Mouse (Mus musculus) lung, postnatal 0 days (tissue): ENCODE data around the gene Dlg4. TPM values are rescaled to one million over a fixed set of nuclear protein-coding genes. Genes with fewer than 3 reads are reported as not detected.

ENCODE experiments used
- ATAC-seq: fragments of 200-750 bp; cut with Nextera tagmentation; 2 replicates; pipeline ENCODE4 v1.8.0; 2017; ENCODE audit warnings: moderate library complexity
- DNase-seq: peaks from one replicate; pipeline ENCODE4 v3.0.0-alpha.2; 2016; ENCODE audit warnings: low spot score
- H3K27ac ChIP-seq: fragments of 300-500 bp; sonication (generic); 2 replicates; pipeline ENCODE4 v1.5.1; 2014; ENCODE audit warnings: antibody characterized with exemption, mild to moderate bottlenecking, low read length, mixed read lengths
- H3K27me3 ChIP-seq: fragments of 300-500 bp; sonication (generic); replicated peaks from 2 replicates; pipeline ENCODE4 v1.6.1; 2014; ENCODE audit warnings: low read length, mixed read lengths; ENCODE audit not compliant: insufficient read depth
- H3K36me3 ChIP-seq: fragments of 300-500 bp; sonication (generic); 2 replicates; pipeline ENCODE4 v1.6.1; 2014; ENCODE audit warnings: low read length, mixed read lengths; ENCODE audit not compliant: insufficient read depth
- H3K4me1 ChIP-seq: fragments of 300-500 bp; sonication (generic); 2 replicates; pipeline ENCODE4 v1.6.1; 2014; ENCODE audit warnings: antibody characterized with exemption, low read depth, low read length, mixed read lengths; ENCODE audit not compliant: insufficient read depth
- H3K4me2 ChIP-seq: fragments of 300-500 bp; sonication (generic); replicated peaks from 2 replicates; pipeline ENCODE4 v1.6.1; 2014; ENCODE audit warnings: low read depth, mild to moderate bottlenecking, low read length, moderate library complexity, mixed read lengths
- H3K4me3 ChIP-seq: fragments of 300-500 bp; sonication (generic); 2 replicates; pipeline ENCODE4 v1.5.1; 2014; ENCODE audit warnings: low read depth, low read length
- H3K9ac ChIP-seq: fragments of 300-500 bp; sonication (generic); replicated peaks from 2 replicates; pipeline ENCODE4 v1.6.1; 2014; ENCODE audit warnings: low read depth, mild to moderate bottlenecking
- H3K9me3 ChIP-seq: fragments of 300-500 bp; sonication (generic); 2 replicates; pipeline ENCODE4 v1.6.1; 2016; ENCODE audit warnings: low read length, mixed read lengths
- CTCF ChIP-seq: IDR thresholded peaks from 2 replicates; pipeline ENCODE4 v1.5.1; 2016; ENCODE audit warnings: antibody characterized with exemption, mild to moderate bottlenecking
- EP300 ChIP-seq: IDR thresholded peaks from 2 replicates; pipeline ENCODE4 v1.6.1; 2016; ENCODE audit warnings: antibody characterized with exemption, mild to moderate bottlenecking, control low read depth
- WGBS: fragments of 180-500 bp; shearing (Covaris S2); extraction: QIAGEN DNeasy Blood & Tissue Kit; methylation state at CpG from one replicate; pipeline ENCODE4 v1.1.7; 2014; 5-methylcytosine and 5-hydroxymethylcytosine counted together
- microRNA counts: library from miRNA; unstranded; fragments of <30 nt; microRNA quantifications from one replicate; lab custom pipeline; 2015
- microRNA-seq: library from miRNA; unstranded; fragments of <30 nt; microRNA quantifications from one replicate; pipeline ENCODE4, GENCODE M21; 2016
- polyA plus RNA-seq: library from polyadenylated mRNA; unstranded; fragments of >200 nt; fragmentation: Nextera tagmentation; extraction: Ambion mirVana; gene quantifications from 2 replicates; pipeline ENCODE4 v1.2.1, GENCODE M21; 2015

The Dlg4 gene
- polyA plus RNA-seq, 1 experiment from 2014 or later, result 2.0 TPM

DNA sequence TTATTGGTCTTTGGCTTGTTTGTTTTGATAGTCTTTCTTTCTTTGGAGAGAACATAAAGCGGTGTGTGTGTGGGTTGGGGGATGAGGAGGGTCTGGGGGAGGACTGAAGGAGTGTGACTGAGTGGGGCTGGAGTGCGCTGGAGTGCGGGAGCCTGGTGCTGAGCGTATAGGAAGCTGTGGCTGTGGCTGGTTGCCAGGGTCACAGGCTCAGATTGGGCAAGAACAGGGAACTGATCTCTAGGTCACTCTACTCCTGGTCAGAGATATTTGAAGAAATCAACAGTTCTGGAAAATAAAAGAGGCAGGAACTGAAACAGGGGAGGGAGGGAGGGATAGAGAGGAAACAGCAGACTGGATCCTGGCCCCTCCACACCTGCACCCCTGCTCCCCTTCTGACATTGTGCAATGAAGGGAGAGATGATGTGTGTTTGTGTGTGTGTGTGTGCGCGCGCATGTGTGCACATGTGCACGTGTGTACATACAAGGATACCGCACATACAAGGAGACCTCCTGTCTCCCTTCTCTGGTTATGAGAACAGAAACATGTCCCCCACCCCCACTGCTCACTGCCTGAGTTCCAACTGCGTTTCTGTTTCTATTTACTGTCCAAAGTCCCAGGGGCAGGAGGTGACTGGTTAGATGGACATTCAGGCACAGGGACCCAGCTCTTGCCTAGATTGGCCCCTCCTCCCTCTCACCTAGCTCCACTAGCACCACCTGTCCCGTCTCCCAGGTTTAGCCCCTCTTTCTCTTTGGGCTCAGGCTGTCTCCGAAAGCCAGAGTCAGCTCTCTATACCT is 75.4 kb downstream of the Dlg4 start, which contains the start of gene Asgr2:
Asgr2 (plus strand) TSS at position 659 of the 798 bp plus-strand sequence.
- Histone ChIP-seq H3K4me1 (no peaks in the 10 kb centered on the region; the same call in 1 of the 2 replicates), H3K4me2 (no peak within 1 kb of the TSS), H3K9me3 (no peaks in the 10 kb centered on the region), H3K4me3 (no peak within 1 kb of the TSS), H3K9ac (no peak within 1 kb of the TSS), H3K36me3 (no peaks in the 10 kb centered on the region), H3K27me3 (no peaks in the 10 kb centered on the region), H3K27ac (no peak within 1 kb of the TSS)
- ATAC-seq (peak; percentile 56), DNase-seq (peak; percentile 54)
- 57% methylated on average over 12 of the region's 12 CpGs for WGBS
- no peak for TF ChIP-seq CTCF
- no peak for TF ChIP-seq EP300

MicroRNA genes within 50 kb of the gene (microRNA counts, 519-probe panel; counts per million panel counts)
- microRNA mmu-miR-324-3p (lab: Ali Mortazavi, UCI) (not detected), microRNA mmu-miR-324-5p (lab: Ali Mortazavi, UCI) (4,029 counts per million, percentile 36 among the panel's probes with 10 or more counts)

Small RNAs within 50 kb of the gene (microRNA-seq; reads per million reads assigned to microRNA genes)
- gene Gm44349 (not detected), gene Mir324 (1,853 reads per million, percentile 81 among the genes with 10 or more reads in this experiment)

Other genes with a start within 250 kb of the Dlg4 start
- gene Chrnb1, start 221.0 kb upstream of the Dlg4 start, polyA plus RNA-seq, result 15.6 and 16.2 TPM in 2 replicates
- 0.57 and 0.95 TPM in 2 replicates for gene Fgf11, start 215.1 kb upstream of the Dlg4 start, polyA plus RNA-seq
- gene Tmem102, start 211.3 kb upstream of the Dlg4 start, polyA plus RNA-seq, result 14.3 and 14.9 TPM in 2 replicates
- not detected in 2 replicates for gene Gm39566, start 201.6 kb upstream of the Dlg4 start, polyA plus RNA-seq
- not detected in 2 replicates for gene Spem2, start 198.5 kb upstream of the Dlg4 start, polyA plus RNA-seq
- gene Spem1, start 194.8 kb upstream of the Dlg4 start, polyA plus RNA-seq, result not detected in 2 replicates
- gene Nlgn2, start 179.2 kb upstream of the Dlg4 start, polyA plus RNA-seq, result 2.9 and 3.9 TPM in 2 replicates
- 365 and 395 TPM in 2 replicates for gene Tmem256, start 178.4 kb upstream of the Dlg4 start, polyA plus RNA-seq
- gene Plscr3, start 170.6 kb upstream of the Dlg4 start, polyA plus RNA-seq, result 107 and 114 TPM in 2 replicates
- 6.1 and 7.6 TPM in 2 replicates for gene Tnk1, start 158.2 kb upstream of the Dlg4 start, polyA plus RNA-seq
- gene Tmem95, start 138.9 kb upstream of the Dlg4 start, polyA plus RNA-seq, result not detected in 2 replicates
- 10.1 and 11.4 TPM in 2 replicates for gene Kctd11, start 135.5 kb upstream of the Dlg4 start, polyA plus RNA-seq
- 1.5 and 1.7 TPM in 2 replicates for gene Acap1, start 121.4 kb upstream of the Dlg4 start, polyA plus RNA-seq
- gene 2810408A11Rik, start 116.0 kb upstream of the Dlg4 start, polyA plus RNA-seq, result 6.4 and 7.0 TPM in 2 replicates
- gene Neurl4, start 115.9 kb upstream of the Dlg4 start, polyA plus RNA-seq, result 3.8 and 3.9 TPM in 2 replicates
- 53.0 and 59.1 TPM in 2 replicates for gene Gps2, start 103.1 kb upstream of the Dlg4 start, polyA plus RNA-seq
- gene Eif5a, start 95.0 kb upstream of the Dlg4 start, polyA plus RNA-seq, result 758 and 815 TPM in 2 replicates
- 1.00 and 1.1 TPM in 2 replicates for gene Ybx2, start 81.1 kb upstream of the Dlg4 start, polyA plus RNA-seq
- gene Slc2a4, start 68.8 kb upstream of the Dlg4 start, polyA plus RNA-seq, result 3.7 and 4.3 TPM in 2 replicates
- 212 and 230 TPM in 2 replicates for gene Cldn7, start 52.2 kb upstream of the Dlg4 start, polyA plus RNA-seq
- gene Ctdnep1, start 35.8 kb upstream of the Dlg4 start, polyA plus RNA-seq, result 23.7 and 24.7 TPM in 2 replicates
- gene Elp5, start 34.4 kb upstream of the Dlg4 start, polyA plus RNA-seq, result 65.9 and 72.1 TPM in 2 replicates
- 624 and 645 TPM in 2 replicates for gene Gabarap, start 25.8 kb upstream of the Dlg4 start, polyA plus RNA-seq
- gene Phf23, start 21.2 kb upstream of the Dlg4 start, polyA plus RNA-seq, result 57.5 and 61.3 TPM in 2 replicates
- 14.6 and 15.1 TPM in 2 replicates for gene Dvl2, start 16.3 kb upstream of the Dlg4 start, polyA plus RNA-seq
- gene Acadvl, start 1.5 kb upstream of the Dlg4 start, polyA plus RNA-seq, result 92.0 and 95.2 TPM in 2 replicates
- gene Asgr1, start 37.1 kb downstream of the Dlg4 start, polyA plus RNA-seq, result 0.81 TPM in 2 replicates
- not detected in 2 replicates for gene Asgr2, start 75.7 kb downstream of the Dlg4 start, polyA plus RNA-seq
- 0.90 and 1.2 TPM in 2 replicates for gene Mgl2, start 113.4 kb downstream of the Dlg4 start, polyA plus RNA-seq
- 0.54 and 0.70 TPM in 2 replicates for gene Clec10a, start 139.3 kb downstream of the Dlg4 start, polyA plus RNA-seq
- gene Slc16a11, start 195.8 kb downstream of the Dlg4 start, polyA plus RNA-seq, result 7.9 TPM in 2 replicates
- gene Slc16a13, start 204.1 kb downstream of the Dlg4 start, polyA plus RNA-seq, result 4.5 and 6.0 TPM in 2 replicates
- 19.2 and 31.6 TPM in 2 replicates for gene Bcl6b, start 212.9 kb downstream of the Dlg4 start, polyA plus RNA-seq
- 115 and 118 TPM in 2 replicates for gene 0610010K14Rik, start 221.0 kb downstream of the Dlg4 start, polyA plus RNA-seq
- 11.0 and 15.3 TPM in 2 replicates for gene Gm21988, start 222.9 kb downstream of the Dlg4 start, polyA plus RNA-seq
- 462 and 484 TPM in 2 replicates for gene Rnasek, start 222.9 kb downstream of the Dlg4 start, polyA plus RNA-seq
- gene Alox12, start 238.4 kb downstream of the Dlg4 start, polyA plus RNA-seq, result 5.8 and 7.0 TPM in 2 replicates